Mouse (Mus musculus): ENCODE results near the gene Cyp4f13.
A peak's percentile ranks its signal among the peaks of the same experiment; 100 is the strongest.

The Cyp4f13 gene

GRCm38 (mm10) chr17:32905239-32905638 is 42.0 kb downstream of the Cyp4f13 start:
- DNase-seq (ENCODE audit: low spot score): peak; percentile 82

GRCm38 (mm10) chr17:32904414-32904813 is 42.8 kb downstream of the Cyp4f13 start:
- no peak for DNase-seq (ENCODE audit: low spot score)

GRCm38 (mm10) chr17:32901751-32902525 is 45.3 kb downstream of the Cyp4f13 start:
- no peak for DNase-seq (ENCODE audit: low spot score)

DNA sequence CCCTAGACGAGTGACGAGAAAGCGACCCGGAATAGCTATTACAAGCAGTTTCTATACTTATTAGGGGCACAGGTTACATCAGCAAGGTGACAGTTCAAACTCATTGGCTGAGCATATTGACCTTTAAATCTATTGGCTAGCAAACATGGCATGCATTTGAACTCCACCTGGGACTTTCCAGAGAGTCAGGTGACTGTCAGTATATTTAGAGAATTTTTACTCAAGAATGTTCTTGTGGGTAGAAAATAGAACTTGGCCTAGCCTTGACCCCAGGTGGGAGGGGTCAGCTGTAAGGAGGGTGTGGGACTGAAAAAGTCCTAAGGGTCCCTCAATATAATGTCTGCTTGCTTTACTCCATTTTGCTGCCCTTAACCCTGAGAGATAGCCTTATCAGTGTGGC is 51.8 kb downstream of the Cyp4f13 start:
- no peak for DNase-seq (ENCODE audit: low spot score)

GRCm38 (mm10) chr17:32893901-32894300 is 53.3 kb downstream of the Cyp4f13 start:
- DNase-seq (ENCODE audit: low spot score): no peak

DNA sequence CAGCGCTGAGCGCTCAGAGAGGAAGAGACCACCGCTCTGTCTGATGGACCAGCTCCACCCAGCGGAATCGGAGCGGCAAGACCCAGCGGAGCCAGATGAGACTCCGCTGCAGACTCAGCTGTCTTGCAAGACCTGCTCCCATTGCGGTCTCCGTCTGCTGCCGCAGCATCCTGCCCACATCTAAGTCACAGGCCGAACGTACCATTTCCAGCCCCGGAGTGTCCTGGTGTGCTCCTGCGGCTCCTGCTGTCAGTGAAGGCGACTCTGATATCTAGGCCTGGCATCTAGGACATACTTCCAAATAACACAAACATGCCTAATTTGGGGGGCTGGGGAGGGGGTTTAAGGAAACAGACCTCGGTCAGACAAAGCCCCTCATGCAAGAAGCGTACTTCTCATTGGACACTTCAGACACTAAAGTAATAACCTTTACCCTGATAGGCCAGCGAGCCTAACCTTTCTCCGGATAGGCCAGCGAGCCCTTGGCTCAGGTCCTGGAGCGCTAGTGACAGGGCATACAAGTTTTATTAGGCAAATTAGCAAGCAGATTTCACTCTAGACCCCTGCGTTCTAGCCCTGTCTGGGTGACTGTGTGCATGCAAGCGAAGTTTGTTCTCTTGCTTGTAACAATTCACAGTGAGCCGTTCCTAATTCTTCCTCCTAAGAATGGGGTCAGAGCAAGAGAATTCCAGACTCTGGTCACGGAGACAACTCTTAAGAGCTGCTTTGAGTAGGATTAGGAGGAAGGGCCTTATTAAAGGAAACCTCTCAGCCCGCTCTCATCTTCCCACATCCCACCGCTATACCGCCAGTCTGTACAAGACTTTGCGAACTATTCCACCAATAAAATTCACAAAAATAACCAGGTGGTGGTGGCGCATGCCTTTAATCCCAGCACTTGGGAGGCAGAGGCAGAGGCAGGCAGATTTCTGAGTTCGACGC is 55.7 kb downstream of the Cyp4f13 start, which contains the start of gene Zfp870:
TSS of gene Zfp870 (minus strand) at position 404 of the 942 bp plus-strand sequence.
- peak; percentile 82 for DNase-seq (ENCODE audit: low spot score)

GRCm38 (mm10) chr17:32890852-32891238 is 56.4 kb downstream of the Cyp4f13 start:
- DNase-seq (ENCODE audit: low spot score): no peak

DNA sequence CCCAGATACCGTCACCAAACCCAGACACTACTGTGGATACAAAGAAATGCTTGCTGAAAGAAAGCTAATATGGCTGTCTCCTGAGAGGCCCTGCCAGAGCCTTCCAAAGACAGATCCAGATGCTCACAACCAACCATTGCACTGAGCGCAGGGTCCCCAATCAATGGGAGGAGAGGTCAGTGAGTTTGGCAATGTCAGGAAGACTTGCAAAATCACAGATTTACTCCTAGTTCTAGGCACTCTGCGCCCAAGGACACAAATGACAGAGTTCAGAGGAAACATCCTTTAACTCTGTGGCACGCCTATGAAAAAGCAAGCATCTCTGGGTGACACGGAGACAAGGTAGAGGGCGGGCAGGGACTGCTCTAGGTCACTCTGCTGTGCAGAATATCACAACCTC is 57.6 kb downstream of the Cyp4f13 start:
- DNase-seq (ENCODE audit: low spot score): no peak

- DNase-seq (ENCODE audit: low spot score): no peak
Observed at GRCm38 (mm10) chr17:32880320-32881218, 66.6 kb downstream of the Cyp4f13 start.

DNA sequence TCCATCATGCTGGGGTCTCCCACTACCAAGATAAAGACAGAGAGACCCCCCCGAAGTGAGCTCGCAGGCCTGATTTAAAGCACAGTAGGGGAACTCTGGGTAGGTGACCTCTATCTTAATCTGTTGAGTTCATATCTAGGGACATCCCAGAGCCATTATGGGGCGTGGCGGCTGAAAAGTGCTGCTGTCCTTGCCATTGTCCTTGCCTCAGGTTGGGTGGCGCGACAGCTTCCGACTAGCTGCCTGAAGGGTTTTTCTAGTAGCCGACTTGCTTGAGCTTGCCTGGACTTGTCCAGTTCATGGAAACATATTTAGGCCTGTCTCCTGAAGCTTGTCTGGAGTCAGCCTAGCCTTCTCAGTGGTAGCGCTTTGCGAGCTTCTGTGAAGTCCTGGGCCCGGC is 68.4 kb downstream of the Cyp4f13 start:
- DNase-seq (ENCODE audit: low spot score): no peak

- no peak for DNase-seq (ENCODE audit: low spot score)
Observed at GRCm38 (mm10) chr17:32877471-32878171, 69.6 kb downstream of the Cyp4f13 start.
